Mouse (Mus musculus): ENCODE data around the gene Lgr6.

DNA sequence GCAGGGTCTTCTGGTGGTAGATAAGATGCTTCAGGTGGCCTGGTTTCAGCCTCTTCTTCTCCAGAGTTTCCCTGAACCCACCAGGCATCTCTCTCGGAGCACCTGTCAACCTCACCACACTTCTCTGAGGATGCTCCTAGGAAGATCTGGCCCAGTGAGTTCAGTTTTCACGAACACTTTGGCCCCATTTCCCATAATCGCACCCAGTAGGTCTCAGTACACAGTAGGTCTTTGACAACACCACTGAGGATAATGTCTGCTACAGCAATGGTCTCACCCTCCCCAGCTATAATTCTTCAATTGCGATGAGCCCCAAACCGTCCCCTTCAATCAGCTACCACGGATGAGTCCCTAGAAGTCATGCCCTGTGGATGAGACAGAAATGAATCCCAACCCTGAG is 7.6 kb downstream of the Lgr6 start:
- no peak for TF ChIP-seq CTCF (IDR thresholded peaks at IDR 0.05; ENCODE audit: borderline replicate concordance, control insufficient read depth, extremely low read depth, insufficient read depth, low read length, poor library complexity)
- no peak for TF ChIP-seq POLR2A (IDR thresholded peaks at IDR 0.05; ENCODE audit: control insufficient read depth, extremely low read depth, insufficient read depth, low read length, poor library complexity)

All from thymus, adult 2 months (tissue).